Mouse (Mus musculus): ENCODE measurements around the gene Rab31.

The Rab31 gene

GRCm38 (mm10) chr17:65771951-65772934 lies at the start of gene Rab31:
TSS of gene Rab31 (minus strand) at chr17:65772752.
- DNase-seq: peak; percentile 86

GRCm38 (mm10) chr17:65820197-65820596 lies 47.6 kb upstream of the Rab31 start:
- no peak for DNase-seq

- DNase-seq: no peak
These were observed 41.2 kb upstream of the Rab31 start for GRCm38 (mm10) chr17:65813763-65814162.

- DNase-seq: no peak
These were observed 38.5 kb upstream of the Rab31 start for GRCm38 (mm10) chr17:65811032-65811431.

- no peak for DNase-seq
These were observed 33.9 kb upstream of the Rab31 start for GRCm38 (mm10) chr17:65806416-65806815.

- DNase-seq: no peak
These were observed 33.4 kb upstream of the Rab31 start for GRCm38 (mm10) chr17:65805966-65806365.

GRCm38 (mm10) chr17:65802026-65802425 lies 29.5 kb upstream of the Rab31 start:
- no peak for DNase-seq

GRCm38 (mm10) chr17:65800451-65800850 lies 27.9 kb upstream of the Rab31 start:
- DNase-seq: no peak

- DNase-seq: no peak
These were observed 26.8 kb upstream of the Rab31 start for GRCm38 (mm10) chr17:65799353-65799752.

GRCm38 (mm10) chr17:65798446-65798845 lies 25.9 kb upstream of the Rab31 start:
- DNase-seq: no peak

- DNase-seq: no peak
These were observed 23.5 kb upstream of the Rab31 start for GRCm38 (mm10) chr17:65796056-65796455.

- no peak for DNase-seq
These were observed 21.7 kb upstream of the Rab31 start for GRCm38 (mm10) chr17:65794096-65794850.

- DNase-seq: no peak
These were observed 20.9 kb upstream of the Rab31 start for GRCm38 (mm10) chr17:65793307-65793930.

GRCm38 (mm10) chr17:65791161-65791560 lies 18.6 kb upstream of the Rab31 start:
- no peak for DNase-seq

- no peak for DNase-seq
These were observed 17.0 kb upstream of the Rab31 start for GRCm38 (mm10) chr17:65789576-65789975.

- DNase-seq: no peak
These were observed 16.2 kb upstream of the Rab31 start for GRCm38 (mm10) chr17:65788542-65789291.

- no peak for DNase-seq
These were observed 14.7 kb upstream of the Rab31 start for GRCm38 (mm10) chr17:65787261-65787660.

GRCm38 (mm10) chr17:65786225-65786624 lies 13.7 kb upstream of the Rab31 start:
- DNase-seq: no peak

- DNase-seq: no peak
These were observed 13.2 kb upstream of the Rab31 start for GRCm38 (mm10) chr17:65785707-65786106.

GRCm38 (mm10) chr17:65784610-65785140 lies 12.1 kb upstream of the Rab31 start:
- no peak for DNase-seq

GRCm38 (mm10) chr17:65783182-65784161 lies 10.9 kb upstream of the Rab31 start:
- DNase-seq: peak; percentile 83

All from right cerebral cortex, adult 18-20 months (tissue).